In genomic region chr1:99317043-99317709, GRCm38 (mm10) we compare ENCODE assay signal across 24 mouse cellular contexts.
DNase-seq lines count a peak whose midpoint lies in the region; ATAC-seq and TF ChIP-seq lines count a peak whose summit lies in the region.
"Had no signal": no experiment of that assay in that cellular context is flagged by ENCODE, and none has a peak within 500 bp of the region (broad histone marks: within the 10 kb centered on the region; RNA-seq: fewer than 3 reads in every experiment).

No protein-coding gene starts in this region.

- ATAC-seq in embryonic facial prominence, embryonic 14.5 days (ENCODE audit: low read depth), result no peak
- ATAC-seq in midbrain, embryonic 14.5 days (ENCODE audit: low FRiP score, low TSS enrichment), result peak; percentile 64; the same call in 1 of the 2 replicates
- no peak for ATAC-seq in midbrain, embryonic 11.5 days (ENCODE audit: low FRiP score)
- no peak for ATAC-seq in heart, embryonic 11.5 days (replicated peaks; ENCODE audit: insufficient number of reproducible peaks, low FRiP score, low TSS enrichment)
- ATAC-seq: activated CD4-positive, CD25-positive, alpha-beta regulatory T cell, adult 4 months; forebrain, embryonic 15.5 days; hindbrain, embryonic 16.5 days; inflammation-experienced regulatory T-cells, adult 6 months; intestine, postnatal 0 days; Patski had no signal

- TF ChIP-seq POLR2A in embryonic fibroblast, embryonic 13.5 days (IDR thresholded peaks at IDR 0.05; ENCODE audit: low read depth, low read length), result no peak

- H3K9me3 ChIP-seq in embryonic facial prominence, embryonic 14.5 days (ENCODE audit: control insufficient read depth, low read length), result no peaks in the 10 kb centered on the region
- no peaks in the 10 kb centered on the region for H3K9me3 ChIP-seq in embryonic facial prominence, embryonic 10.5 days
- H3K9me3 ChIP-seq in midbrain, embryonic 14.5 days (ENCODE audit: control insufficient read depth, low read length), result no peaks in the 10 kb centered on the region
- no peaks in the 10 kb centered on the region for H3K9me3 ChIP-seq in midbrain, embryonic 11.5 days (ENCODE audit: control insufficient read depth, low read length)
- no peaks in the 10 kb centered on the region for H3K9me3 ChIP-seq in heart, embryonic 11.5 days (replicated peaks; ENCODE audit: control insufficient read depth, low read length)
- H3K9me3 ChIP-seq: embryonic facial prominence, embryonic 12.5 days; forebrain, embryonic 10.5 days; forebrain, embryonic 15.5 days; heart, embryonic 13.5 days; hindbrain, embryonic 12.5 days had no signal

- H3K36me3 ChIP-seq in embryonic facial prominence, embryonic 14.5 days (ENCODE audit: control insufficient read depth, insufficient read depth, low read length), result no peaks in the 10 kb centered on the region
- no peaks in the 10 kb centered on the region for H3K36me3 ChIP-seq in embryonic facial prominence, embryonic 10.5 days (replicated peaks)
- H3K36me3 ChIP-seq in midbrain, embryonic 14.5 days (ENCODE audit: control insufficient read depth, insufficient read depth, low read length), result no peaks in the 10 kb centered on the region
- H3K36me3 ChIP-seq in midbrain, embryonic 11.5 days (ENCODE audit: control insufficient read depth, insufficient read depth, low read length), result no peaks in the 10 kb centered on the region
- no peaks in the 10 kb centered on the region for H3K36me3 ChIP-seq in heart, embryonic 11.5 days (ENCODE audit: control insufficient read depth, insufficient read depth, low read length)
- H3K36me3 ChIP-seq: embryonic facial prominence, embryonic 12.5 days; forebrain, embryonic 10.5 days; forebrain, embryonic 15.5 days; heart, embryonic 13.5 days; hindbrain, embryonic 12.5 days had no signal

- no peaks in the 10 kb centered on the region for H3K4me1 ChIP-seq in embryonic facial prominence, embryonic 14.5 days (ENCODE audit: control insufficient read depth, insufficient read depth, low read length)
- no peaks in the 10 kb centered on the region for H3K4me1 ChIP-seq in embryonic facial prominence, embryonic 10.5 days
- H3K4me1 ChIP-seq in midbrain, embryonic 14.5 days (ENCODE audit: control insufficient read depth, insufficient read depth, low read length), result no peaks in the 10 kb centered on the region
- H3K4me1 ChIP-seq in midbrain, embryonic 11.5 days (ENCODE audit: control insufficient read depth, insufficient read depth, low read length), result no peaks in the 10 kb centered on the region
- H3K4me1 ChIP-seq in embryonic fibroblast, embryonic 13.5 days (ENCODE audit: control insufficient read depth, insufficient read depth, low read length), result peaks cover 4% of the 10 kb centered on the region
- no peaks in the 10 kb centered on the region for H3K4me1 ChIP-seq in heart, embryonic 11.5 days (ENCODE audit: control insufficient read depth, insufficient read depth, low read length)
- H3K4me1 ChIP-seq: embryonic facial prominence, embryonic 12.5 days; forebrain, embryonic 10.5 days; forebrain, embryonic 15.5 days; heart, embryonic 13.5 days; hindbrain, embryonic 12.5 days had no signal

- peak; percentile 7 for DNase-seq in embryonic facial prominence, embryonic 14.5 days (ENCODE audit: low spot score)
- DNase-seq in embryonic facial prominence, embryonic 10.5 days (ENCODE audit: low spot score), result no peak
- DNase-seq in midbrain, embryonic 14.5 days, result no peak
- DNase-seq in midbrain, embryonic 11.5 days (ENCODE audit: low spot score, missing footprints), result no peak
- DNase-seq in urinary bladder, postnatal 14 days (ENCODE audit: low spot score), result no peak
- DNase-seq: adrenal gland, postnatal 25 days; cerebellum, adult 11 months; cerebellum, adult 8-10 months; cerebellum, postnatal 14 days; gastrocnemius, adult 2 months; gastrocnemius, postnatal 25 days; heart, postnatal 4 days had no signal

- H3K9ac ChIP-seq in embryonic facial prominence, embryonic 14.5 days (ENCODE audit: low read depth, low read length), result no peak overlapping the region
- no peak overlapping the region for H3K9ac ChIP-seq in midbrain, embryonic 14.5 days (replicated peaks; ENCODE audit: low read length)
- no peak overlapping the region for H3K9ac ChIP-seq in midbrain, embryonic 11.5 days (ENCODE audit: low read length)
- H3K9ac ChIP-seq in heart, embryonic 11.5 days (ENCODE audit: low read depth, low read length), result no peak overlapping the region
- H3K9ac ChIP-seq: embryonic facial prominence, embryonic 12.5 days; forebrain, embryonic 15.5 days; heart, embryonic 13.5 days; hindbrain, embryonic 12.5 days had no signal

- WGBS in embryonic facial prominence, embryonic 14.5 days, result 42% methylated on average over 3 of the region's 3 CpGs
- WGBS in embryonic facial prominence, embryonic 10.5 days, result 70% methylated on average over 3 of the region's 3 CpGs
- 50% methylated on average over 3 of the region's 3 CpGs for WGBS in midbrain, embryonic 14.5 days
- WGBS in midbrain, embryonic 11.5 days, result 66% methylated on average over 3 of the region's 3 CpGs
- WGBS in heart, embryonic 11.5 days (ENCODE audit: insufficient replicate concordance), result 66% methylated on average over 3 of the region's 3 CpGs

- H3K27ac ChIP-seq in embryonic facial prominence, embryonic 14.5 days (replicated peaks; ENCODE audit: low read depth, low read length), result no peak overlapping the region
- no peak overlapping the region for H3K27ac ChIP-seq in embryonic facial prominence, embryonic 10.5 days (replicated peaks)
- H3K27ac ChIP-seq in midbrain, embryonic 14.5 days (replicated peaks; ENCODE audit: low read depth, low read length), result no peak overlapping the region
- no peak overlapping the region for H3K27ac ChIP-seq in midbrain, embryonic 11.5 days (ENCODE audit: low read depth, low read length)
- peak overlapping the region; percentile 98 for H3K27ac ChIP-seq in embryonic fibroblast, embryonic 13.5 days (ENCODE audit: insufficient read depth, low read length)
- H3K27ac ChIP-seq in heart, embryonic 11.5 days (ENCODE audit: low read depth, low read length), result no peak overlapping the region
- H3K27ac ChIP-seq: embryonic facial prominence, embryonic 12.5 days; forebrain, embryonic 10.5 days; forebrain, embryonic 15.5 days; gastrocnemius, adult 2 months; heart, embryonic 13.5 days; hindbrain, embryonic 12.5 days had no signal

- TF ChIP-seq CTCF in embryonic fibroblast, embryonic 13.5 days (IDR thresholded peaks at IDR 0.05; ENCODE audit: borderline replicate concordance, insufficient read depth, low read length), result no peak

- H3K27me3 ChIP-seq in embryonic facial prominence, embryonic 14.5 days (replicated peaks; ENCODE audit: control insufficient read depth, insufficient read depth, low read length), result no peaks in the 10 kb centered on the region
- H3K27me3 ChIP-seq in embryonic facial prominence, embryonic 10.5 days (replicated peaks; ENCODE audit: low read depth, poor library complexity, severe bottlenecking), result no peaks in the 10 kb centered on the region
- H3K27me3 ChIP-seq in midbrain, embryonic 14.5 days (ENCODE audit: control insufficient read depth, insufficient read depth, low read length), result no peaks in the 10 kb centered on the region
- no peaks in the 10 kb centered on the region for H3K27me3 ChIP-seq in midbrain, embryonic 11.5 days (ENCODE audit: control insufficient read depth, insufficient read depth, low read length)
- no peaks in the 10 kb centered on the region for H3K27me3 ChIP-seq in heart, embryonic 11.5 days (ENCODE audit: control insufficient read depth, insufficient read depth, low read length)
- H3K27me3 ChIP-seq: embryonic facial prominence, embryonic 12.5 days; forebrain, embryonic 15.5 days; heart, embryonic 13.5 days; hindbrain, embryonic 12.5 days; Patski had no signal

- H3K4me2 ChIP-seq in embryonic facial prominence, embryonic 14.5 days (ENCODE audit: low read depth, low read length), result no peak overlapping the region
- H3K4me2 ChIP-seq in midbrain, embryonic 14.5 days (ENCODE audit: low read length), result no peak overlapping the region
- H3K4me2 ChIP-seq in midbrain, embryonic 11.5 days, result no peak overlapping the region
- no peak overlapping the region for H3K4me2 ChIP-seq in heart, embryonic 11.5 days
- H3K4me2 ChIP-seq: embryonic facial prominence, embryonic 12.5 days; forebrain, embryonic 15.5 days; heart, embryonic 13.5 days; hindbrain, embryonic 12.5 days had no signal

- no peak overlapping the region for H3K4me3 ChIP-seq in embryonic facial prominence, embryonic 14.5 days (ENCODE audit: low read depth, low read length)
- H3K4me3 ChIP-seq in embryonic facial prominence, embryonic 10.5 days, result no peak overlapping the region
- H3K4me3 ChIP-seq in midbrain, embryonic 14.5 days (replicated peaks; ENCODE audit: low read depth, low read length), result no peak overlapping the region
- no peak overlapping the region for H3K4me3 ChIP-seq in midbrain, embryonic 11.5 days (ENCODE audit: low read depth, low read length)
- no peak overlapping the region for H3K4me3 ChIP-seq in embryonic fibroblast, embryonic 13.5 days (ENCODE audit: insufficient read depth, low read length)
- H3K4me3 ChIP-seq in heart, embryonic 11.5 days (ENCODE audit: low read depth, low read length), result no peak overlapping the region
- H3K4me3 ChIP-seq: embryonic facial prominence, embryonic 12.5 days; forebrain, embryonic 10.5 days; forebrain, embryonic 15.5 days; gastrocnemius, adult 2 months; heart, embryonic 13.5 days; hindbrain, embryonic 12.5 days had no signal
